Mouse (Mus musculus): ENCODE data around the gene Brsk1.

DNA sequence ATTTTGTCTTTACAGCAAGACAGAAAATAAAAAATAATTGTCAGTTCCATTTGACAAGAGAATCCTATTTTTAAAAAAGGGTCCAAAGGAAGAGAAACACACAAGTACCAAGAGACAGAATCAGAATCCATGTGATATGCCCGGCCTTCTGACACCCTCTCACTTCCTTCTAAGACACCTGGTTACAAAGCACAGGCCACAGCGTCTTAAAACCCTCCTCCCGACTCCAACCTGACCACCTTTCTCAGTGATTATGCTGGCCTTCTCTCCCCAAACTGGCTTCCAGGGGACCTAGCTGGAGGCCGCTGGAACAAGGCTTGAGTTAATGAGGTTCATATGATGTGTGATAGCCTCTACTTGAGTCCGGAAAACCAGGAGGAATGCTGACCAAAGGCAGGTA lies 37.1 kb upstream of the Brsk1 start:
- TF ChIP-seq POLR2A (IDR thresholded peaks at IDR 0.05; ENCODE audit: extremely low read depth, insufficient read depth, low read length) (no peak), CTCF (IDR thresholded peaks at IDR 0.05; ENCODE audit: low read depth, low read length) (no peak)

Measured in liver, adult 2 months (tissue).